Mouse (Mus musculus): ENCODE data around the gene Aldh3b2. TPM values are rescaled to one million over a fixed set of nuclear protein-coding genes. Genes with fewer than 3 reads are reported as not detected.
A peak's percentile ranks its signal among the peaks of the same experiment; 100 is the strongest.

Aldh3b2 gene
- polyA plus RNA-seq (2021) = 0.05 TPM

DNA sequence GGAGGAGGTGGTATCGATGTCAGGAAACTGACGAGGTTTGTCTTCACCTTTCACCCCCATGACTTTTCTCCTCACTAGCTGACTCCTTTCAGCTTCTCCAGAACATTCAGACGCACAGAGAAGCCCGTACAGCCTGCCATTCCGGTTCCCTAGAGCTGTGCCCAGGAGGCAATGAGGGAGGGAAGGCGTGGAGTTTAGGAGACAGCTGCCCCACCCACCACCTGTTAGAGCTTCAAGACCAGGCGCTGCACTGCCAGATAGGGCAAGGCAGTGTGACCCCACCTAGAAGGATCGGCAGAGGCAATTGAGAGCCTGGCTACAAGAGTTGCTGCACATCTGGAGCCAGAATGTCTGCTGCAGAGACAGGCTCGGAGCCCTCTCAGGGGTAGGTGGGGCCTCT lies at the start of gene Aldh3b2:
TSS of gene Aldh3b2 (plus strand) at position 100 of the 400 bp plus-strand sequence.
- ATAC-seq = no peak
- DNase-seq (ENCODE audit: low read depth, low spot score) = no peak
- no peak for TF ChIP-seq CTCF (IDR thresholded peaks at IDR 0.05)
- in situ Hi-C loops (cut with MboI; ENCODE audit: low pct_unique_long_range_greater_than_20kb) = no loop called here
- POLR2A ChIA-PET = no interaction called here
- H3K27me3 ChIP-seq = peaks cover 20% of the 10 kb centered on the region
- CTCF ChIA-PET = interaction anchor here (1.0 to 1.3 kb wide), 2 partner anchors 12 to 26 kb away, joined by 3 read pairs; no protein-coding TSS in a partner anchor

DNA sequence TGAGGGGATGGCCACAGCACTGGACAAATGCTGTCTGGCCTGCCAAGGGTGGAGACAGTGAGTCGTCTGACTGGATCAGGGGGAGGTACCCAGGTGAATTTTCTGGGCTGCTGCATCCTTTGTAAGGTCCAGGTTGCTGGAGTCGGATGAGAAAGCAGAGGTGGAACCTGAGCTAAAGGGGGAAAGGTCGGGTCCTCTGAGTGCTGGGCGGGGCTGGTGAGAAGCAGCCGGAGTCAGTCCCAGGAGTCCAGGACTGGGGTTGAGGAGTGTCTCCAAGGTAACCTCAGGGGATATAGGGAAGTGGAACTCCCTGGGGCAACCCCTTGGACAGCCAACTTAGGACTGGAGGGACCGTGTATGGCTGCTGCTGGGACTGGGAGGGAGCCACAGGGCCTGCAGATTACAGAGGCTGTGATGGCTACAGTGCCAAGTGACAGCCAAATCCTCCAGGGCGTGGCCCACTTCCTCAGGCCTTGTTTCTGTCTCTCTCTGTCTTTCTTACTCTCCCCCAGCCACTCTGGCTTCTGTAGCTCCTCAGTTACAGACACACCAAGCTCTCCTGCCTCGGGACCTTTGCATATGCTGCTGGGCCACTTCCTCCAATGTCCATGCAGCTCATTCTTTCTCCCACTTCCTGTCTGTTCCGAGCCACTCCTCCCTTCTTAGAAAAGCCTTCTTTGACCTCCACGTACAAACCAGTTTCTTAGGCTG lies 49.3 kb upstream of the Aldh3b2 start:
- ChIA-PET CTCF (interaction anchor here (1.1 to 1.5 kb wide), 3 partner anchors 23 to 58 kb away, joined by 3 to 4 read pairs (median 4); no protein-coding TSS in a partner anchor), POLR2A (interaction anchor here (0.6 to 0.9 kb wide), 2 partner anchors 8 to 134 kb away, joined by 4 to 5 read pairs; no protein-coding TSS in a partner anchor)
- in situ Hi-C loops (cut with MboI; ENCODE audit: low pct_unique_long_range_greater_than_20kb) = no loop called here
- H3K27me3 ChIP-seq = no peaks in the 10 kb centered on the region
- ATAC-seq (no peak), DNase-seq (ENCODE audit: low read depth, low spot score) (no peak)
- TF ChIP-seq CTCF (IDR thresholded peaks at IDR 0.05) = no peak

DNA sequence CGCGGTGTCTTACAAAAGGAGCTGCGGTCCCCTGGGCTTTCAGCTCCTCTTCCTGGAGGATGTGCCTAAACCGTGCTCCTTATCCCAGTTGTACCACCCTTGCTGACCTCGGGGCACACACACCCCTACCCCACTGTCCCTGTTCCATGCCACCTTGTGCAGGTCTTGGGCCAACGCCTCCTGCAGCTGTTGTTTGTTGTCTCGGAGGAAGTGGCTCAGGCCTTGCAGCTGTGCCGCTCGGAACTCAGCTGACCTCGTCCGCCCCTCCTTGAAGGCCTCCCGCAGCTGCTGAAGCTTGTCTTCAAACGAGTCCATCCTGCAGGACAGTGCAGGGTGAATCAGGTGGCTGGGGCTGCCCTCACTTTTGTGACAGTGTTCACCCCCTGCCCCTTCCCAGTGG lies 48.5 kb upstream of the Aldh3b2 start:
- no peak for DNase-seq (ENCODE audit: low read depth, low spot score)
- in situ Hi-C loops (cut with MboI; ENCODE audit: low pct_unique_long_range_greater_than_20kb) = no loop called here

DNA sequence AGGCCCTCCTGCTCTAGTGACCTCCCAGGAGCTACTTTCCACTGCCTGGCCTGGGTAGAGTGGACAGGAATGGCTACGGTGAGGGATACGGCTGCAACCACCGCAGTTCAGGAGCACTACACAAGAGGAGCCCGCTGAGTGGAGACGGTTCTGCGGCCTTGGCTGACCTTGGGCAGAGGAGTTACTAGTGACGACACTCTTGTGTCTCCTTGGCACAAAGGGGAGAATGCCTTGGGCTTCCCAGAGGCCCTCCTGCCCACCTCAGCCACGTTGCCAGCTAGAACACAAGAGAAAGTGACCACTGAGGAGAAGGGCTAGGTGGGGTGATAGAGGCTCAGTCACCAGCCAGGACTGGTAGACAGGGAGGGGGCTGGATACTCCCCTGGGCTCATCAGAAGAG lies 47.9 kb upstream of the Aldh3b2 start:
- DNase-seq (ENCODE audit: low read depth, low spot score) (no peak), ATAC-seq (no peak)
- TF ChIP-seq CTCF (IDR thresholded peaks at IDR 0.05) = no peak
- H3K27me3 ChIP-seq = no peaks in the 10 kb centered on the region
- CTCF ChIA-PET = interaction anchor here (1.5 kb wide), 1 partner anchor 56 kb away, joined by 4 read pairs; no protein-coding TSS in a partner anchor
- POLR2A ChIA-PET = interaction anchor here (0.6 kb wide), 1 partner anchor 37 kb away, joined by 3 read pairs; no protein-coding TSS in a partner anchor
- in situ Hi-C loops (cut with MboI; ENCODE audit: low pct_unique_long_range_greater_than_20kb) = no loop called here

More for the DNA sequence above, 48.5 kb upstream of the Aldh3b2 start:
- CTCF ChIA-PET = interaction anchor here (1.1 to 1.5 kb wide), 3 partner anchors 22 to 57 kb away, joined by 3 to 4 read pairs (median 4); no protein-coding TSS in a partner anchor
- TF ChIP-seq CTCF (IDR thresholded peaks at IDR 0.05) = no peak
- ATAC-seq = no peak
- POLR2A ChIA-PET = interaction anchor here (0.6 to 0.9 kb wide), 2 partner anchors 9 to 133 kb away, joined by 4 to 5 read pairs; no protein-coding TSS in a partner anchor
- H3K27me3 ChIP-seq = no peaks in the 10 kb centered on the region

DNA sequence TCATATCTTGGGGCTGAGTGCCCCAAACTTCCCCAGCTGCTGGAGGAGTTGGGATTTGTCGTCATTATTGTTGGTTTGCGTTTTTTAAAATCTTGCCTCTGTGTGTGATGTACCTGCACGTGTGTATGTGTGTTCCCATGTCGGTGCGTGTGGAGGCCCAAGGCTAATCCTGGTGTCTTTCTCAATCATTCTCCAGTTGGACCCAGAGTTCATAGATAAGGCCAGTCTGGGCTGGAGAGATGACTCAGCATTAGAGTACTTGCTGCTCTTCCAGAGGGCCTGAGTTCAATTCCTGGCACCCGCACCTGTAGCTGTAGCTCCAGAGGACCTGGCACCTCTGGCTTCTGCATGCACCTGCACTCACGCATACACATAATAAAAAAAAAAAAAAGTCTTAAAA lies 47.3 kb upstream of the Aldh3b2 start:
- in situ Hi-C loops (cut with MboI; ENCODE audit: low pct_unique_long_range_greater_than_20kb) = no loop called here
- ChIA-PET CTCF (no interaction called here), POLR2A (no interaction called here)
- no peak for TF ChIP-seq CTCF (IDR thresholded peaks at IDR 0.05)
- ATAC-seq (no peak), DNase-seq (ENCODE audit: low read depth, low spot score) (no peak)
- no peaks in the 10 kb centered on the region for H3K27me3 ChIP-seq

DNA sequence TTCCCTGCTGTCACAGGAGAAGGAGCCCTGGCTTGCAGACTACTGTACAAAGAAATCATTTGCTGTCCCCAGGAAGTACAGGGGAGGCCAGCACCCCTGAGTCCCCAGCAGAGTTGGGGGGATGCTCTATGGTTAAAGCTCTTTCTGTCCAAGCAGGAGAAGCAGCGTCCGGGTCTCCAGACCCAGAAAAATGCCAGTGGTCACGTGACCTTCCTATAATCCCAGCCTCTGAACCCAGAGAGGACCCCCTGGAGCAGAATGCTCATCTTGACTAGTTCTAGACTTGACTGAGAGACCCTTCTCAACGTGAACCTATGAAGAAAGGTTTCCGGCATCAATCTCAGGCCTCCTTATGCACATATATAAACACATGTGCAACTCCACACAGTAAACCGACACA lies 46.3 kb upstream of the Aldh3b2 start:
- in situ Hi-C loops (cut with MboI; ENCODE audit: low pct_unique_long_range_greater_than_20kb) = no loop called here
- TF ChIP-seq CTCF (IDR thresholded peaks at IDR 0.05) = no peak
- ChIA-PET CTCF (interaction anchor here (0.7 to 2.5 kb wide), 7 partner anchors 10 to 55 kb away, joined by 3 to 13 read pairs (median 3); partner anchors contain the start of gene Tcirg1), POLR2A (interaction anchor here (1.4 kb wide), 1 partner anchor 11 kb away, joined by 4 read pairs; no protein-coding TSS in a partner anchor)
- H3K27me3 ChIP-seq = no peaks in the 10 kb centered on the region
- ATAC-seq (no peak), DNase-seq (ENCODE audit: low read depth, low spot score) (no peak)

DNA sequence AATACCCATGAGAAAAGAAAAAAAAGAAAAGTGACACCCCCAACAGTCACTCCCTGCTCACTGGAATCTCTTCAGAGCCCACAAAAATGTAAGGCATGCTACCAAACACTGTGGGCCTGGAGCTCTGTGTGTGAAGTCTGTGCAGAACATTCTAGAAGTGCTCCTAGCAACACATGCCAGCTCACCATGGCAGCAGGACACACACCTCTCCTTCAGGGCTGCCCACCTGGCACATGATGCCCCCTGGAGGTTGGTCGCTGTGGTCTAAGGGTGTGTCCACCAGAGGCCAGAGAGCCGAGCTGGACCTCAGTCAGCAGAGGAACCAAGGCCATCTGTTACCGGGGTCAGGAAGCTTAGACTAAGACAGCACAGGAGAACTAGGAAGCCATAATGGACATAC lies 45.8 kb upstream of the Aldh3b2 start:
- in situ Hi-C loops (cut with MboI; ENCODE audit: low pct_unique_long_range_greater_than_20kb) = no loop called here
- DNase-seq (ENCODE audit: low read depth, low spot score) = peak; percentile 46
- H3K27me3 ChIP-seq = no peaks in the 10 kb centered on the region
- TF ChIP-seq CTCF (IDR thresholded peaks at IDR 0.05) = no peak
- peak; percentile 61 for ATAC-seq
- CTCF ChIA-PET = interaction anchor here (0.6 to 2.5 kb wide), 10 partner anchors 11 to 75 kb away, joined by 3 to 13 read pairs (median 3); partner anchors contain the start of genes Chka and Tcirg1
- POLR2A ChIA-PET = interaction anchor here (1.4 kb wide), 1 partner anchor 12 kb away, joined by 4 read pairs; no protein-coding TSS in a partner anchor

DNA sequence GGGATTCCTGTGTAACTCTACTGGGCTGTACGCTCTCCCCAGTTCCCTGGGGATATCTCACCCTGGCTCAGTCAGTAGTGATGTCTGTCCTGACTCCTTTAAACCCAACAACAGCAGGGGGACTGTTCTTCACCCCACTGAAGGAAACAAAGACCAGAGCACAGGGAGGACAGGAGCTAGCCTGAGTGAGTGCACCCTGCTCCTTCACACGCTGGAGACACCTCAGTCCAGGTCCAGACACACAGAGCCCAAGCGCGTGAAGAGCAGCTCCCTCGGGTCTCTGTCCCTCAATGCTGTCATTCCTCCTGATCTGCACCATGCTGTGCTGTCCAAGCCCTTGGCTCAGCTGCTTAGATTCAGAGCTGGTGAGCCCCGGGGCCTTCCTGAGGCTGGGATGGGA lies 45.4 kb upstream of the Aldh3b2 start:
- in situ Hi-C loops (cut with MboI; ENCODE audit: low pct_unique_long_range_greater_than_20kb) = no loop called here
- CTCF ChIA-PET = interaction anchor here (0.6 to 2.5 kb wide), 9 partner anchors 11 to 76 kb away, joined by 3 to 13 read pairs (median 3); partner anchors contain the start of genes Chka and Tcirg1
- DNase-seq (ENCODE audit: low read depth, low spot score) = no peak
- no peak for TF ChIP-seq CTCF (IDR thresholded peaks at IDR 0.05)
- no peaks in the 10 kb centered on the region for H3K27me3 ChIP-seq
- ATAC-seq = no peak
- POLR2A ChIA-PET = interaction anchor here (1.4 kb wide), 1 partner anchor 12 kb away, joined by 4 read pairs; no protein-coding TSS in a partner anchor

DNA sequence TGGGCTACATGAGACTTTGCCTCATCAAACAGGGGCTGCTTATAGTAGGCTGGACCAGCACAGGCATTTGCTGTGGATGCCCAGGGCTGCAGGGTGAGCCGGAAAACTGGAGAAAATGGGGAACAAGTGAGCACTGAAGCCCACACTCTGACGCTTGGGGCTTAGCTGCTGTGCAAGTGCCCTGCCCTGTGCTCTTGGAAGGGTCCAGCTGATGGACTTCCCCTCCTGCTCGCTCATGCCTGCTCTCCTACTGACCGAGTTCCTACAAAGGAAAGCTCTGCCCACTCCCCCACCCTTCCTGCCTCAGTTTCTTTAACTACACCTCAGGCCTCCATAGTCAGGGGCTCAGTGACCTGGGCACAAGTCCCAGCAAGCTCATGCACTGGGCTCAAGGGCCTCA lies 44.1 kb upstream of the Aldh3b2 start:
- H3K27me3 ChIP-seq = no peaks in the 10 kb centered on the region
- in situ Hi-C loops (cut with MboI; ENCODE audit: low pct_unique_long_range_greater_than_20kb) = no loop called here
- DNase-seq (ENCODE audit: low read depth, low spot score) (no peak), ATAC-seq (no peak)
- ChIA-PET CTCF (interaction anchor here (1.0 to 2.5 kb wide), 3 partner anchors 13 to 39 kb away, joined by 3 to 13 read pairs (median 3); no protein-coding TSS in a partner anchor), POLR2A (no interaction called here)
- TF ChIP-seq CTCF (IDR thresholded peaks at IDR 0.05) = no peak

DNA sequence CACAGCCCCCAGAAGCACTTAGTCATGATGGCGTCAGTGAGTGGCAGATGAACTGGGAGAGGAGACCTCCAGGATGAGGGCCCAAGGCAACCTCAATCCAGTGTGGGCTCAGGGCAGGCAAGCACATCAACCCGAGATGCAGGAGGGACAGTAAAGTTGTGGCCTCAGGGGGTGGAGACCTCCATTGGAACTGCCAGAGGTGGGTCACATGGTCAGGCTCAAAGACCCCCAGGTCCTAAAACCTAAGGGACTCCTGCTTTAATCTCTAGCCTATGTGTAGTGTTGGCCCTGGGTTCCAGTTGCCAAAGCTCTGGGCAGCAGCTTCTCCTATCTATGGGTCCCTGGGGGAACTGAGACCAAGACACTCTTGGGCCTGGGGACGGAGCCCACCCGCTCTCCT lies 43.3 kb upstream of the Aldh3b2 start:
- no peak for TF ChIP-seq CTCF (IDR thresholded peaks at IDR 0.05)
- no peaks in the 10 kb centered on the region for H3K27me3 ChIP-seq
- DNase-seq (ENCODE audit: low read depth, low spot score) (no peak), ATAC-seq (no peak)
- ChIA-PET CTCF (interaction anchor here (0.9 to 1.5 kb wide), 2 partner anchors 18 to 84 kb away, joined by 3 to 4 read pairs; partner anchors contain the start of gene Ndufv1), POLR2A (interaction anchor here (0.7 to 0.9 kb wide), 2 partner anchors 71 to 111 kb away, joined by 3 to 4 read pairs; no protein-coding TSS in a partner anchor)
- in situ Hi-C loops (cut with MboI; ENCODE audit: low pct_unique_long_range_greater_than_20kb) = no loop called here
